Mouse (Mus musculus): ENCODE data around the gene Zfp358. TPM values are rescaled to one million over a fixed set of nuclear protein-coding genes. Genes with fewer than 3 reads are reported as not detected.

Zfp358 gene
- polyA plus RNA-seq, 1 experiment from 2014 or later, result 18.1 TPM

- WGBS, result 97% methylated on average over 44 of the region's 44 CpGs
- no peak for ATAC-seq
- Histone ChIP-seq H3K36me3 (ENCODE audit: control insufficient read depth, insufficient read depth) (peaks cover 18% of the 10 kb centered on the region), H3K4me1 (replicated peaks; ENCODE audit: control insufficient read depth, insufficient read depth, low read length) (peaks cover 4% of the 10 kb centered on the region), H3K9ac (ENCODE audit: low read depth, low read length) (no peak overlapping the region), H3K4me2 (replicated peaks; ENCODE audit: low read depth) (no peak overlapping the region), H3K9me3 (ENCODE audit: control insufficient read depth) (no peaks in the 10 kb centered on the region), H3K27me3 (replicated peaks; ENCODE audit: control insufficient read depth, insufficient read depth, low read length) (no peaks in the 10 kb centered on the region), H3K27ac (ENCODE audit: low read depth, low read length) (no peak overlapping the region), H3K4me3 (ENCODE audit: low read depth, low read length) (no peak overlapping the region)
- TF ChIP-seq CTCF (IDR thresholded peaks at IDR 0.05; ENCODE audit: low read depth), result no peak
Observed at GRCm38 (mm10) chr8:3495578-3496427, 2.9 kb downstream of the Zfp358 start.

GRCm38 (mm10) chr8:3496428-3496748, 3.5 kb downstream of the Zfp358 start:
- 90% methylated on average over 15 of the region's 15 CpGs for WGBS
- Histone ChIP-seq H3K27ac (ENCODE audit: low read depth, low read length) (no peak overlapping the region), H3K36me3 (ENCODE audit: control insufficient read depth, insufficient read depth) (peaks cover 18% of the 10 kb centered on the region), H3K4me2 (replicated peaks; ENCODE audit: low read depth) (no peak overlapping the region), H3K4me1 (replicated peaks; ENCODE audit: control insufficient read depth, insufficient read depth, low read length) (peaks cover 4% of the 10 kb centered on the region), H3K9ac (ENCODE audit: low read depth, low read length) (no peak overlapping the region), H3K9me3 (ENCODE audit: control insufficient read depth) (no peaks in the 10 kb centered on the region), H3K4me3 (ENCODE audit: low read depth, low read length) (no peak overlapping the region), H3K27me3 (replicated peaks; ENCODE audit: control insufficient read depth, insufficient read depth, low read length) (no peaks in the 10 kb centered on the region)
- ATAC-seq, result no peak
- TF ChIP-seq CTCF (IDR thresholded peaks at IDR 0.05; ENCODE audit: low read depth), result no peak

- TF ChIP-seq CTCF (IDR thresholded peaks at IDR 0.05; ENCODE audit: low read depth), result no peak
- H3K27ac ChIP-seq (ENCODE audit: low read depth, low read length), result no peak overlapping the region
- H3K4me2 ChIP-seq (replicated peaks; ENCODE audit: low read depth), result no peak overlapping the region
- no peaks in the 10 kb centered on the region for H3K9me3 ChIP-seq (ENCODE audit: control insufficient read depth)
- 83% methylated on average over 3 of the region's 3 CpGs for WGBS
- no peak overlapping the region for H3K9ac ChIP-seq (ENCODE audit: low read depth, low read length)
- H3K27me3 ChIP-seq (replicated peaks; ENCODE audit: control insufficient read depth, insufficient read depth, low read length), result no peaks in the 10 kb centered on the region
- no peak overlapping the region for H3K4me3 ChIP-seq (ENCODE audit: low read depth, low read length)
- peaks cover 18% of the 10 kb centered on the region for H3K36me3 ChIP-seq (ENCODE audit: control insufficient read depth, insufficient read depth)
- peaks cover 8% of the 10 kb centered on the region for H3K4me1 ChIP-seq (replicated peaks; ENCODE audit: control insufficient read depth, insufficient read depth, low read length)
- no peak for ATAC-seq
Observed at GRCm38 (mm10) chr8:3498583-3498982, 5.6 kb downstream of the Zfp358 start.

- ATAC-seq, result 0 out of 2 replicates have a peak, but pooled peaks have one; percentile 2
- no peaks in the 10 kb centered on the region for H3K9me3 ChIP-seq (ENCODE audit: control insufficient read depth)
- no peaks in the 10 kb centered on the region for H3K27me3 ChIP-seq (replicated peaks; ENCODE audit: control insufficient read depth, insufficient read depth, low read length)
- H3K4me3 ChIP-seq (ENCODE audit: low read depth, low read length), result peak overlapping the region; percentile 86
- H3K36me3 ChIP-seq (ENCODE audit: control insufficient read depth, insufficient read depth), result peaks cover 18% of the 10 kb centered on the region
- peak overlapping the region; percentile 81 for H3K4me2 ChIP-seq (replicated peaks; ENCODE audit: low read depth)
- peak overlapping the region; percentile 85 for H3K9ac ChIP-seq (ENCODE audit: low read depth, low read length)
- 4% methylated on average over 8 of the region's 8 CpGs for WGBS
- TF ChIP-seq CTCF (IDR thresholded peaks at IDR 0.05; ENCODE audit: low read depth), result no peak
- peak overlapping the region; percentile 75 for H3K27ac ChIP-seq (ENCODE audit: low read depth, low read length)
- peaks cover 3% of the 10 kb centered on the region; the same call in 1 of the 2 replicates for H3K4me1 ChIP-seq (replicated peaks; ENCODE audit: control insufficient read depth, insufficient read depth, low read length)
Observed at GRCm38 (mm10) chr8:3499751-3500150, 6.8 kb downstream of the Zfp358 start.

- peaks cover 3% of the 10 kb centered on the region; the same call in 1 of the 2 replicates for H3K4me1 ChIP-seq (replicated peaks; ENCODE audit: control insufficient read depth, insufficient read depth, low read length)
- peak; percentile 86 for ATAC-seq
- WGBS, result under 1% methylated on average over 70 of the region's 70 CpGs
Observed at GRCm38 (mm10) chr8:3500235-3501090, 7.5 kb downstream of the Zfp358 start, which contains the start of gene Mcoln1. TSS of gene Mcoln1 (plus strand) at chr8:3500457.

GRCm38 (mm10) chr8:3502217-3502616, 9.3 kb downstream of the Zfp358 start:
- no peak for TF ChIP-seq CTCF (IDR thresholded peaks at IDR 0.05; ENCODE audit: low read depth)
- H3K36me3 ChIP-seq (ENCODE audit: control insufficient read depth, insufficient read depth), result peaks cover 19% of the 10 kb centered on the region; the same call in 1 of the 2 replicates
- no peak for ATAC-seq
- 48% methylated on average over 4 of the region's 4 CpGs for WGBS
- H3K4me2 ChIP-seq (replicated peaks; ENCODE audit: low read depth), result peak overlapping the region; percentile 81
- H3K4me1 ChIP-seq (replicated peaks; ENCODE audit: control insufficient read depth, insufficient read depth, low read length), result peaks cover 3% of the 10 kb centered on the region; the same call in 1 of the 2 replicates
- no peaks in the 10 kb centered on the region for H3K27me3 ChIP-seq (replicated peaks; ENCODE audit: control insufficient read depth, insufficient read depth, low read length)
- no peak overlapping the region for H3K27ac ChIP-seq (ENCODE audit: low read depth, low read length)
- H3K9me3 ChIP-seq (ENCODE audit: control insufficient read depth), result no peaks in the 10 kb centered on the region
- H3K9ac ChIP-seq (ENCODE audit: low read depth, low read length), result 0 out of 2 replicates have a peak overlapping the region, but pooled peaks have one; percentile 11
- no peak overlapping the region for H3K4me3 ChIP-seq (ENCODE audit: low read depth, low read length)

More at GRCm38 (mm10) chr8:3500235-3501090, 7.5 kb downstream of the Zfp358 start, which contains the start of gene Mcoln1:
- no peaks in the 10 kb centered on the region for H3K27me3 ChIP-seq (replicated peaks; ENCODE audit: control insufficient read depth, insufficient read depth, low read length)
- no peaks in the 10 kb centered on the region for H3K9me3 ChIP-seq (ENCODE audit: control insufficient read depth)
- H3K4me2 ChIP-seq (replicated peaks; ENCODE audit: low read depth), result peak within 1 kb of the TSS; percentile 81
- peak; percentile 48 for TF ChIP-seq CTCF (IDR thresholded peaks at IDR 0.05; ENCODE audit: low read depth)
- peak within 1 kb of the TSS; percentile 86 for H3K4me3 ChIP-seq (ENCODE audit: low read depth, low read length)
- peak within 1 kb of the TSS; percentile 85 for H3K9ac ChIP-seq (ENCODE audit: low read depth, low read length)
- peak within 1 kb of the TSS; percentile 75 for H3K27ac ChIP-seq (ENCODE audit: low read depth, low read length)
- peaks cover 19% of the 10 kb centered on the region for H3K36me3 ChIP-seq (ENCODE audit: control insufficient read depth, insufficient read depth)
